Mouse (Mus musculus): ENCODE data around the gene Vwde. TPM values are rescaled to one million over a fixed set of nuclear protein-coding genes. Genes with fewer than 3 reads are reported as not detected.

Vwde gene
- total RNA-seq (2014; fragmentation: Nextera tagmentation) (not detected in 2 replicates), total RNA-seq (2017) (not detected in 2 replicates)

DNA sequence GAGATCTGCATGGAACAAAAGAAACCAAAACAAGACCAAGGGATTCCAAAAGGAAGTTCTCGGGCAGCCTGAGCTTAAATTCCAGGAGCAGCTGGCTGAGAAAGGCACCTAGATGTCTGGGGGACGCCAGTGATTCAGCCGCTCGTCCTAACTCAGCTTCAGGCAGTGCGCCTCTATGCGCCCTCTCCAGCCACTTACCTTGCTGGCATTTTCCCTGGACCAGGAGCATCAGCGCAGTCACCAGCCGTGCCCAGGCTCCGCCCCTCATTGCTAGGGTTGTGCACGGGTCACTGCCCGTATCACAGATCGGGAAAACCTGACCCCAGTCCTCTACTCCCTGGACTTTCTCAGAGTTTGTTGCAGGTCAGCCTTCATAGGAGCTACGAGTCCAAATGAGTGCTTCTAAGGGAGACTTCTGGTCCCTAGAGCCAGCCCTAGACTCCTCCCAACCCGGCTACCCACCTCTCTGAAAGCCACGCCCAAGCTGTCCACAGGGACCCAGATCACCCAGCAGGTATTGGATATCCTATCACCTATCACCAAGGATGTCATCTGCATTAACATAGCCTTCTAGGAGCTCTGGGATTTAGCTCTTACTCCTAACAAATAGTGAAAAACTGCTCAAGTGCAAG, at the start of gene Vwde:
Gene Vwde (minus strand): TSS at position 370 of the 632 bp plus-strand sequence.
- ATAC-seq (replicated peaks; ENCODE audit: low FRiP score, low TSS enrichment, poor library complexity, severe bottlenecking) = no peak

DNA sequence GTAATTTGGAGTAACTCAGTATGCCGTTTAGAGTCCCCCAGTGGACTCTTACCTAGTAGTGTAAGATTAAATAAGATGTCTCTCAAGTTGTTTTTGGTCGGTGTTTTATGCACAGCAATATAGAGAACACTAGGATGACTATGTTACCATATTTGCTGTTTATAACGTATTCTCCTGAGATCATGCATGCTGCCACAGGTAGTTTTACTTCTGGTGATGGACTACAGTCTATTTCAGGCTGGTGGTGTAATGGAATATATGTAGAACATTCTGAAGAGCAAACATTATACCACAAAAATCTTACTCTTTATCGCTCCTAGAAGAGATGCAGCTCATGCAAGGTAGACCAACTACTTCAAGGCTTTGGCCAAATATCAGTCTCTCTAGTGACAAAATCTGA, 30.6 kb upstream of the Vwde start:
- no peak for ATAC-seq (replicated peaks; ENCODE audit: low FRiP score, low TSS enrichment, poor library complexity, severe bottlenecking)

DNA sequence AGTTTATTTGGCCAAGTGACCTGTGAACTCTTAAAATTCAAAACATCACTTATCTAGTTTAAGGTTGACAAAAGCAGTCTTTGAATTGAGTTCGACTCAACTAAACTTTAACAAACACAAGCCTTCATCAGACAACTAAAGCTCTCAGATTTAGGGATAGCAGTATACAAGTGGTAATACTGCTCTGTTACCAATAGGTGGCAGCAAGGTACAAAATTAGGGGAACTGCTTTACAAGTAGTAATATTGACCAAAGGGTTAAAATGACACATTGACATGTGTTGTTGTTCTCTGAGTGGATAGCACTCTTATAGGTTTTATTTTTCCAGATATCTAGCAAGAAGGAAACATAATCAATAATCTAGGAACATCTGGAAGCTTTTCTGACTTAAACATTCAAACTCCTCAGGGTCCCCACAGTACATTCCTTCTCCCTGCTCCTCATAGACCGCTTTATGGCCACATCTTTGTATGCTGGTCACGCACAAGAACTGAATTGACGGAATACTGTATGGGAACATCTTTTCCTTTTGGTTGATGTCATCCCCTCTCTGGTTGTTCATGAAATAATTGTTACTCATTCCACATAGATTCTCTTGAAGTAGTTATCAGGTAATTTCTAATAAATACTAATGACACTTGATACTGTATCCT, 23.7 kb upstream of the Vwde start:
- peak; percentile 87 for ATAC-seq (replicated peaks; ENCODE audit: low FRiP score, low TSS enrichment, poor library complexity, severe bottlenecking)

DNA sequence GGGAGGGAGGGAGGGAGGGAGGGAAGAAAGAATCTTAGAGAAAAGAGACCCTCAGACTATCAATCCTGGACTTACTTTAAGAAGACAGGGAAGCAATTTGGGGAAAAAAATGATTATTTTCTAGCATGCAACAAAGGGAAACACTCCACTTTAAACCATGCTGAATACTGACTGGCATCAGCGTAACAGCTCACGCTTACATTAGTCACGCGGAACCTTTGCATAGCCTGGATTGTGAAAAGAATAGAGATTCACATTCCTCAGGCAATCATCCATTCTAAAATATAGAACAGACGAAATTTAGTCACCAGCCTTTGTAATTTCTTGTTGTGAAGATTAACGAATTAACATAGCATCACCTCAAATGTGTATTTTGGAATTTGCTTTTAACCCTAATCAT, 18.6 kb downstream of the Vwde start:
- ATAC-seq (replicated peaks; ENCODE audit: low FRiP score, low TSS enrichment, poor library complexity, severe bottlenecking) = no peak

DNA sequence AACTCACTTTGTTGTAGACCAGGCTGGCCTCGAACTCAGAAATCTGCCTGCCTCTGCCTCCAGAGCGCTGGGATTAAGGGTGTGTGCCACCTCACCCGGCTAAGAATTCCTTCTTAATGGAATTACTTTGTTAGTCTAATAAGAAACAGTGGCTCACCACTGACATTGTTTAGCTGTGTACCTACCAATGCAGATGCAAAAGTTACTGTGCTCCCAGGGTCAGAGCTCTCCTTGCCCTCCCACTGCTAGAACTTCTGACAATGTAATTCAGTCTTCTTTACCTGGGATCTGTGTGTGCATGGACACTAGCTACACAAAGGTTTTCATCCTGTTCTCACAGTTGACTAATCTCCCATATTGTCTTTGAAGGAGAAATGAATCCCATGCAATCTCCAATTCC, 27.3 kb downstream of the Vwde start:
- ATAC-seq (replicated peaks; ENCODE audit: low FRiP score, low TSS enrichment, poor library complexity, severe bottlenecking) = no peak

DNA sequence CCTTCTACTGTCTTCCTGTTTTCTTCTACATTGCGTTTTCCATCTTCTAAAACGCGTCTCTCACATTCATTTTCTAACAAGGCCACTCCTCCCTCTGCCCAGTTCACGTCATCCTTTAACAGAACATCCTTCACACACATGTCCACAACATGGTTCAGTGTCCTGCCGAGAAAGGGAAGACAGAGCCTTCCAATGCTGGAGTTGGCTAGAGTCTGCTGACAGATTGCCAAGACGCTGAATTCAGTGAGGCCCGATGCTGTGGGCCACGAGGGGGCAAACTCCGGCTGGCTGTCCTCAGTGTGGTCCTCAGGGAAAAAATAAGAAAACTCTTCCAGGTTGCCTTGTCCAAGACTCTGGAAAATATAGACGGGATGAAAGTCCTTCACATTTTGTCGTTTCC, 37.9 kb downstream of the Vwde start:
- no peak for ATAC-seq (replicated peaks; ENCODE audit: low FRiP score, low TSS enrichment, poor library complexity, severe bottlenecking)

DNA sequence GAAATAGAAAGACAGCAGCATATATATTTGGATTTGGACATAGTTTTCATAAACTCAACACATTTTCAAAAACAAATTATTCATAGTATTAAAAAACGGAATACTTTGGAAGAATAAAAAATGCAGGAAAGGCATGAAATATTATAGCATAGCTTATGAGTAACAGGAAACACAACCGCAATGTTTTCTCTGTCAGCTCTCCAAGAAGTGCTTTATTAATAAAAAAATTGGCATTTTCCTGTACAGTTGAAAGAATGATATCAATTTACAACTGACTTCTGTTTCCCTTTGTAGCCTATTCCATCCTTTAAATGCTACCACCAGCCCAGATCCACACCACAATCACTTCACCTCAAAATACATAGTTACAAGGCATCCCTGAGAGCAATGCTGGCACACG, 44.7 kb downstream of the Vwde start:
- ATAC-seq (replicated peaks; ENCODE audit: low FRiP score, low TSS enrichment, poor library complexity, severe bottlenecking) = no peak

DNA sequence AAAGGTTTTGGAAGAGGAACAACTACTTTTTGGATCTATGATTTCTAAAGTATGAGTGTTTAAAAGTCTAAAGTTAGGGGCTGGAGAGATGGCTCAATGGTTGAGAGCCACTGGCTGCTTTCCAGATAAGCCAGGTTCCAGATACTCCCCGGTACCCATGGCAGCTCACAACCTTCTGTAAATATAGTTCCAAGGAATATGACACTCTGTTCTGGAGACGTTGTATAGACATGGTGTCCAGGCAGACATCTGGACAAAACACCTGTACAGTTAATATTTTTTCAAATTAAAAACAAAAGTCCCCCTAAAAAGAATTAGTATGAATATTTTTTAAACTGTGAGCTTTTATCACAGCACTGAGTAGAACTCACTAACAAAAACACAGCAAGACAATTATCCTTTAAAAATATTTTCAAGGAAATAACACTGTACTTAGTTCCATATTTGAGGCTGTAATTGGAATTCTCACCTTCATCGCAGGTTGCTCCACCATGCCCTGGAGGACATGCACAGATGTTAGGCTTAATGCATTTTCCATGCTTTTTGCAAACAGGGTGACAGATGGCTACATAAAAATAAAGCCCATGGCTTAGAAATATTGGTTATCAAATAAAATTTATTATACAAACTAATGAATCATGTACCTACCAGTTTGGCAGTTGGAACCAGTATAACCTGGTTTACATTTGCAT, 55.2 kb downstream of the Vwde start:
- ATAC-seq (replicated peaks; ENCODE audit: low FRiP score, low TSS enrichment, poor library complexity, severe bottlenecking) = no peak

DNA sequence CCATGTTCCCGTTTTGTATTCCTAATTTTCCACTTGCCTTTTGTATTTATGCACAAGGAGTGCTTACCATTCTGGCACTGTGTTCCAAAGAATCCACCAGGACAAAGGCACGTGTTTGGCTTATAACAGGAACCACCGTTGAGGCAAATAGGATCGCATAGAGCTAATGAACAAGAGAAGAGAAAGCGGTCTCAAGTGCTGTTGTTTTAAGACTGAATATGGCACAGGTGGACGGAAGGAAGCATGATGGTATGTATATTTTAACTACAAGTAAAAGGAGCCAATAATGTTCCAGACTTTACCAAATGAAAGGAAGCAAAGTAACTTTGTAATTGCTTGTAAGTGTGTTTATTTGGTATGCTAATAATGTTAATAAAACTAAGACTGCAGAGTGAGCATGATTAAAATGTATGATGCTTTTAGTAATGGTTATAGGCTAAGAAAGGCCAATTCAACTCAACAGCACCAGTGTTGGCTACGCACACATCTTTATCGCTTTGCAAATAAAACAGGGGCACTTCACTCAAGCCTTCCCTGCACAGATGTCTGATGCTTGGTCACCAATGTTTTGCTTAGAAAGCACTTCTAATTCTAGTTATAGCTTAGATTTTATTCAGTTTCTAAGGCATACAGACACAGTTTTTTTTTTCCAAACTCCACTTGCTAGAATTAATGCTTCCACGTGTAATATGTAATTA, 58.4 kb downstream of the Vwde start:
- no peak for ATAC-seq (replicated peaks; ENCODE audit: low FRiP score, low TSS enrichment, poor library complexity, severe bottlenecking)

DNA sequence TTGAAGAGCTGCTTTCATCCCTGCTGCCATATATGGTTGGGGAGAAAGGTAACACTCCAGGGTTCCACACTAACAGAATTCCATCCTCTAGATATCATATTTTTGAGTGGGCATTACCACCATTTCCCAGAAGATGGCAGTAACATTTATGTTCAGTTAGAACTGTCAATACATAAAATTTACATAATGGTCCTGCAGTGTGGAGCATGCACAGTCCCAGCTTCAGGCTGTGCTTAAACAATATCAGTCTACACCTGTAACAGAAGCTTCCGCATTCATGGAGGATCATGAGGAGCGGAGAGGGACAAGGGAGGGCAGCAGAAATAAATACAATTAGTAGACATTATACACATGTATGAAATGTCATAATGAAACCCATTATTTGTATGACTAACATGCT, 65.3 kb downstream of the Vwde start:
- no peak for ATAC-seq (replicated peaks; ENCODE audit: low FRiP score, low TSS enrichment, poor library complexity, severe bottlenecking)

DNA sequence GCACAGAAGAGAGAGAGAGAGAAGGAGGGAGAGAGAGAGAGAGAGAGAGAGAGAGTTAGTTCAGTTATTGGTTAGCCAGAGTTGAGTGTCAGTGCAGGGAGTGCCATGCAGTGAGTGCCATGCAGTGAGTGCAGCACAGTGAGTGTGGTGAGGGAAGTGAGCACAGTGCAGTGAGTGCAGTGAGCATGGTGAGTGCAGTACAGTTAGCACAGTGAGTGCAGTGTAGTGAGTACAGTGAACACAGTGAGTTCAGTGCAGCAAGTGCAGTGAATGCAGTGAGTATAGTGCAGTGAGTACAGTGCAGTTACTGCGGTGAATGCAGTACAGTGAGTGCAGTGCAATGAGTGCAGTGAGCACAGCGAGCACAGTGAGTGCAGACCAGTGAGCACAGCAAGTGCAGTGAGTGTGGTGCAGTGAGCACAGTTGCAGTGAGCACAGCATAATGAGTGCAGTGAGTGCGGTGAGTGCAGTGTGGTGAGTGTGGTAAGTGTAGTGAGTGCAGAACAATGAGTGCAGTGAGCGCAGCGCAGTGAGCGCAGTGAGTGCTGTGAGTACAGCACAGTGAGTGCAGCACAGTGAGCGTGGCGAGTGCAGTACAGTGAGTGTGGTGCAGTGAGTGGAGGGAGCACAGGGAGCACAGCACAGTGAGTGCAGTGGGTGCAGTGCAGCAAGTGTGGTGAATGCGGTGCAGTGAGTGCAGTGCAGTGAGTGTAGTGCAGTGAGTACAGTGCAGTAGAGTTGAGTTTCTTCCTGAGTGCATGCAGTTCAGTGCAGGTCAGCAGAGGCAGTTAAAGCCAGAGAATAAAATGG, 70.7 kb downstream of the Vwde start:
- no peak for ATAC-seq (replicated peaks; ENCODE audit: low FRiP score, low TSS enrichment, poor library complexity, severe bottlenecking)

DNA sequence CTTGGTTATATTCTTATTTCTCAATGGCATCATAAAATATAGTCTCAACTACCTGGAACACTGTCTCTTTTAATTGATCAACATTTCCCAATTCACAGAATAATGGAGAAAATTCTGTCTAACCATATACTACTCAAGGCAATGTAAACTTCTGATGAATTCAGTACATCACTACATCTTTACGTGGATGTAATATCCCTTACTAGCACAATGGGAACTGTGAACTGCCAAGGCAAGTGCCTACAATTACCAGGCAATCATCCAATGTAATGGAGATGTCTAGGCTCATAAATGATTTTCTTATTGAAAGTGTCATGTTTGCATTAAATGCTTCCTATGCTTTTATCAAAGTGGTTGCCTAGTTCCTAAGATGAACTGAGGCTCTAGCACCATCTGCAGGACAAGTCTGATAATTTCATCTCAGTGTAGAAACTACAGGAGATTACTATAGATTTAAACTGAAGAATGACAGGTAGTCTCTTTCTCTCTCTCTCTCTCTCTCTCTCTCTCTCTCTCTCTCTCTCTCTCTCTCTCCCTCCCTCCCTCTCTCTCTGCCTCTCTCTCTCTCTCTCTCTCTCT, 72.6 kb downstream of the Vwde start:
- peak; percentile 78; the same call in 1 of the 2 replicates for ATAC-seq (replicated peaks; ENCODE audit: low FRiP score, low TSS enrichment, poor library complexity, severe bottlenecking)

DNA sequence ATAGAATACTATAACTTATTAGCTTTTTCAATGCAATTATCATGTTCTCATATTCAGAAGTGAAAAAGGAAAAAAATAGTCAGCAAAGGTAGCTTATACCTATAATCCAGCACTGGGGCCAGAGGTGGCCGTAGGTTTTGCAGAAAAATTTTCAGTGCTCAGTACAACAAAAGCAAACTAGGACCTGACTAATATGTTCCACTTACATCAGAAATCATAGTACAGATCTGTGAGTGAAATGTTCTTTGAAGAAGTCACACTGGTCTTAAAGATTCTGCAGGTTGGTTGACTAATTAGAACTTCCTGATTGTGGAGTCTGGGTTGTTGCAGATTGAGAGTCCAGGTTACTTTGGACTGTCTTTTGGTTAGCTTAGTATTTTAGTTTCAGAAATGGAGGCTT, 87.5 kb downstream of the Vwde start:
- no peak for ATAC-seq (replicated peaks; ENCODE audit: low FRiP score, low TSS enrichment, poor library complexity, severe bottlenecking)

DNA sequence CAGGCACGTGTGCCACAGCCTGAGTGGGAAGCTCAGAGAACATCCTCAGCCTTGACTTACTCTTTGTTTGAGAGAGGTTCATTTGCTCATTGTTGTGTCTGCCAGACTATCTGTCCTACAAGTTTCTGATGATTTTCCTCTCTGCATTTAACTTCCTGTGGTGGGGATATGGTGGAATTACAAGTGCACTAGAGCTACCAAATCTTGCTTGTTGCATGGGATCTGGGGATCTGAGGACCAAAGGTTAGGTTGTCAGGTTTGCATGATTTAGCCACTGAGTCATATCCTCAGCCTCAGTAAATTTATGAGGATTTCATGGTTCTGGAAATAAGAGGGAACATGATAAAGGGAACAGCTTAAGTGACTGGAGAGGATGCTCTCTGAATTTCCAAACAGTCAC, 116.1 kb downstream of the Vwde start:
- no peak for ATAC-seq (replicated peaks; ENCODE audit: low FRiP score, low TSS enrichment, poor library complexity, severe bottlenecking)

Other genes with a start within 250 kb of the Vwde start
- gene Tmem106b, start 155.2 kb downstream of the Vwde start, total RNA-seq (2014; fragmentation: Nextera tagmentation) = 29.0 and 34.7 TPM in 2 replicates
- 23.8 and 28.6 TPM in 2 replicates for gene Tmem106b, start 155.2 kb downstream of the Vwde start, total RNA-seq (2017)

All from megakaryocyte-erythroid progenitor cell, adult 5-6 weeks (primary cell).